Mouse (Mus musculus) neural tube, embryonic 13.5 days (tissue): Measurements from ENCODE around the gene Tmem35b. TPM values are rescaled to one million over a fixed set of nuclear protein-coding genes. Genes with fewer than 3 reads are reported as not detected.
"Not testable (repeated sequence)": the region's sequence is repeated elsewhere in the genome, so short reads cannot be mapped to it uniquely, and the experiment has no call there.

Experiments
- ATAC-seq: fragments of 200-750 bp; cut with Nextera tagmentation; 2 replicates; pipeline ENCODE4 v1.8.0; 2017; ENCODE audit warnings: low read depth, mild to moderate bottlenecking, moderate TSS enrichment, moderate library complexity
- H3K27ac ChIP-seq: fragments of 300-500 bp; sonication (generic); replicated peaks from 2 replicates; pipeline ENCODE4 v1.5.1; 2015; ENCODE audit warnings: moderate library complexity, mild to moderate bottlenecking, inconsistent platforms
- H3K27me3 ChIP-seq: fragments of 300-500 bp; sonication (generic); 2 replicates; pipeline ENCODE4 v1.6.1; 2015; ENCODE audit warnings: mild to moderate bottlenecking, inconsistent platforms
- H3K36me3 ChIP-seq: fragments of 300-500 bp; sonication (generic); 2 replicates; pipeline ENCODE4 v1.6.1; 2015; ENCODE audit warnings: mild to moderate bottlenecking, inconsistent platforms
- H3K4me1 ChIP-seq: fragments of 300-500 bp; sonication (generic); replicated peaks from 2 replicates; pipeline ENCODE4 v1.6.1; 2015; ENCODE audit warnings: inconsistent platforms
- H3K4me2 ChIP-seq: fragments of 300-500 bp; sonication (generic); 2 replicates; pipeline ENCODE4 v1.6.1; 2015; ENCODE audit warnings: inconsistent platforms, mild to moderate bottlenecking, moderate library complexity
- H3K4me3 ChIP-seq: fragments of 300-500 bp; sonication (generic); 2 replicates; pipeline ENCODE4 v1.5.1; 2015; ENCODE audit warnings: mild to moderate bottlenecking, inconsistent platforms
- H3K9ac ChIP-seq: fragments of 300-500 bp; sonication (generic); 2 replicates; pipeline ENCODE4 v1.6.1; 2015; ENCODE audit warnings: moderate library complexity, mild to moderate bottlenecking, inconsistent platforms
- H3K9me3 ChIP-seq: fragments of 300-500 bp; sonication (generic); 2 replicates; pipeline ENCODE4 v1.6.1; 2016; ENCODE audit warnings: inconsistent platforms
- WGBS: fragments of 180-500 bp; shearing (Covaris S2); methylation state at CpG from one replicate; pipeline ENCODE4 v1.1.7; 2015; 5-methylcytosine and 5-hydroxymethylcytosine counted together
- polyA plus RNA-seq: library from polyadenylated mRNA; unstranded; fragments of >200 nt; fragmentation: Nextera tagmentation; extraction: Ambion mirVana; gene quantifications from 2 replicates; pipeline ENCODE4 v1.2.1, GENCODE M21; 2015

Gene Tmem35b
- 18.6 and 18.8 TPM in 2 replicates for polyA plus RNA-seq

DNA sequence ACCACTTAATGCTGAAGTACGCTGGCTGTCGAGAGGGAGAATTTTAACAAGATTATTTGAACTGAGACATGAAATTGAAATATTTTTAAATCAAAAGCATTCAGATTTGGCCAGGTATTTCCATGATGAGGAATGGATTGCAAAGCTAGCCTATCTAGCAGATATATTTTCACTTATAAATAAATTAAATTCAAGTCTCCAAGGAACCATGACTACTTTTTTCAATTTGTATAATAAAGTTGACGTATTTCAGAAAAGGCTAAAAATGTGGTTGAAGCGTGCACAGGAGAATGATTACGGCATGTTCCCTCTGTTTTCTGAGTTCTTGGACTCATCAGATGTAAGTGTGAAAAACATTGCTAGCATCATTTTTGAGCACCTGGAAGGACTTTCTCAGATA lies at the start of gene Tmem35b:
Gene Tmem35b, plus strand, starts transcription at position 301 of the 400 bp plus-strand sequence.
- Histone ChIP-seq H3K9me3 (no peaks in the 10 kb centered on the region), H3K4me1 (peaks cover 17% of the 10 kb centered on the region), H3K9ac (no peak within 1 kb of the TSS), H3K4me2 (no peak within 1 kb of the TSS), H3K27ac (no peak within 1 kb of the TSS), H3K4me3 (no peak within 1 kb of the TSS), H3K27me3 (no peaks in the 10 kb centered on the region), H3K36me3 (peaks cover 10% of the 10 kb centered on the region)
- WGBS: 96% methylated on average over 5 of the region's 5 CpGs
- ATAC-seq: no peak

DNA sequence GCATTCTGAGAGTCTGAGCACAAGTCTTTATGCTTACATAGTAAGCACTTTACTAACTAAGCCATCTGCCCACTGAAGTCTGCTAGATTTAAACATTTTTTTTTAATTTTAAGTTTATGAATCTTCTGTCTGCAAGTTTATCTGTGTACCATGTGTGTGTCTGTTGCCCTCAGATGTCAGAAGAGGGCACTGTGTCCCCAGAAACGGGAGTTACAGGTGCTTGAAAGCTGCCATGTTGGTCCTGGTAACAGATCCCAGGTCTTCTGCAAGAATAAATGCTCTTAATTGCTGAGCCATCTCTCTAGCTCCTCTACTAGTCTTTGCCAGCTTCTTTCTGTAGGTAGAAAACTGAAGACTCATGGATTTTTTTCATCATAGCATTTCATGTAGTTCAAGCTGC lies 48.6 kb upstream of the Tmem35b start:
- H3K4me1 ChIP-seq: peaks cover 22% of the 10 kb centered on the region
- no peaks in the 10 kb centered on the region; the same call in 1 of the 2 replicates for H3K27me3 ChIP-seq
- H3K4me2 ChIP-seq: no peak overlapping the region
- H3K4me3 ChIP-seq: no peak overlapping the region
- WGBS: 69% methylated on average over 1 of the region's 1 CpGs
- no peaks in the 10 kb centered on the region for H3K36me3 ChIP-seq
- no peaks in the 10 kb centered on the region for H3K9me3 ChIP-seq
- no peak overlapping the region for H3K9ac ChIP-seq
- no peak overlapping the region for H3K27ac ChIP-seq
- no peak for ATAC-seq

DNA sequence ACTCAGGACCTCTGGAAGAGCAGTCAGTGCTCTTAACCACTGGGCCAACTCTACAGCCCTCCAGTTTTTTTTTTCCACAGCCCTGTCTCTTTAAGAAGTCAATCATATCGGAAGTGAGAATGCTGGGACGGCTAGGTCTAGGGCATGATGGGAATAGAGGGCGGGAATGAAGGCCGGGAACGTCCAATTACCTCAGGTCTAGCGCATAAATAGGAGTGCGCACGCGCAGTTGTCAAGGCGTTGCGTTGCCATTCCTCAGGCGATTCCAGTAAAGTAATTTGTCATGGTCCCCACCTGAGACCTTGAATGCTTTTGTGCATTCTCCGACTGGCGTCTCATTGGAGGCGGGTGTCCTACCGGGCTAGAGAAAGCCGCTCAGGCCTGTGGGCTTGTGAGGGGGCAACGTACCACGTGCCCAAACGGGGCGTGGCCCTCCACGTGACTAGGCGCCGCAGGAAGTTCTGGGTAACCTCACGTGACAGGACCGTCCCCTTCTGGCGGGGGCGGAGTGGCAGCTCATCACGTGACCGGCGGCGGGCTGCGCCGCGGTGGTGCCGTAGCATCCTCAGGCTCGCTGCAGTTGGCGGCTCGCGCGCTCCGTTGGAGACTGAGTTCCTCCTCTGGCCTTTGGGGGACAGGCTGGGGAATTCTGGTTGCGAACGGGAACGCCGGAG lies 46.5 kb upstream of the Tmem35b start, which contains the start of gene Zmym6:
Gene Zmym6, plus strand, starts transcription at position 509 of the 674 bp plus-strand sequence.
- Histone ChIP-seq H3K4me3 (peak within 1 kb of the TSS; percentile 56), H3K4me1 (peaks cover 22% of the 10 kb centered on the region), H3K9me3 (no peaks in the 10 kb centered on the region), H3K36me3 (no peaks in the 10 kb centered on the region), H3K9ac (peak within 1 kb of the TSS; percentile 70), H3K4me2 (peak within 1 kb of the TSS; percentile 77), H3K27ac (peak within 1 kb of the TSS; percentile 92), H3K27me3 (no peaks in the 10 kb centered on the region; the same call in 1 of the 2 replicates)
- peak; percentile 99 for ATAC-seq
- under 1% methylated on average over 46 of the region's 46 CpGs for WGBS

GRCm38 (mm10) chr4:127080806-127081205 lies 42.7 kb upstream of the Tmem35b start:
- peaks cover 22% of the 10 kb centered on the region for H3K4me1 ChIP-seq
- WGBS: 49% methylated on average over 1 of the region's 1 CpGs
- H3K27ac ChIP-seq: no peak overlapping the region
- no peak overlapping the region for H3K4me2 ChIP-seq
- H3K36me3 ChIP-seq: no peaks in the 10 kb centered on the region
- H3K4me3 ChIP-seq: no peak overlapping the region
- no peaks in the 10 kb centered on the region for H3K27me3 ChIP-seq
- no peak overlapping the region for H3K9ac ChIP-seq
- no peaks in the 10 kb centered on the region for H3K9me3 ChIP-seq
- no peak for ATAC-seq

DNA sequence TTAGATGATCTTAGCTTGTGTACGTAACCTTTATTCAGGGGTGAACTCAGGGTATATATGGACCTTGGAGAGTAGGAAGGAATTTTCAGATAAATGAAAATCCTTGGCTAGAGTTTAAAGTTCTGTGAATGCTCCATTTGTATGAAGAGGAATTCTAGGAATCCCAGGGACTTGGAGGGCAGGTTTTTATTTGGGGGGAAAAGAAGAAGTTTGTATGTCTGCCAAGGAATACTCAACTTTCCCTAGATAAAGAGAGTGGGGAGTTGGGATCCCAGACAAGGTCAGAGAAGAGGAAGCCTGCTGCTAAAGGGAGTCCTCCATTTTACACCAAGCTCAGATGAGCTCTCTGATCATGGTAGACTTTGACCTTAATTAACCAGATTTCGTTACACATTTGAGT lies 40.4 kb upstream of the Tmem35b start:
- Histone ChIP-seq H3K4me3 (no peak overlapping the region), H3K27me3 (no peaks in the 10 kb centered on the region), H3K36me3 (peaks cover 4% of the 10 kb centered on the region; the same call in 1 of the 2 replicates), H3K9ac (no peak overlapping the region), H3K9me3 (no peaks in the 10 kb centered on the region), H3K4me1 (peaks cover 15% of the 10 kb centered on the region), H3K27ac (no peak overlapping the region), H3K4me2 (no peak overlapping the region)
- WGBS: 87% methylated on average over 2 of the region's 2 CpGs
- ATAC-seq: no peak

DNA sequence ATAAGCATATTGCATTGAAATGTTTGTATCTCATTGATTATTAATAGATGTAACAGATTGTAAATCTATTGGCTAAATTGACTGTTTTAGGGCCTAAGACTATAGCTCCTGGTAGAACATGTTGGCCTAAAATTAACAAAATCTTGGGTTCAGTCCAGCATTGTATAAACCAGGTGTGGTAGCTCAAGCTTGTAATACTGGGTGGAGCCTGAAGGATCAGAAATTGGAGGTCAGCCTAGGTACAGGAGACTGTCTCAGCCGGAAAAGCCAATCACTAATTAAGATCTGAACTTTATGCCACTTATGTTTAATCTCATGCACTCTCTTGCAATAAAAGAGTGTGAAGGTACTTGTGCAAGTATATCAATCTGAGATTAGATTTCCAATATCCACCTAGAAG lies 37.7 kb upstream of the Tmem35b start:
- H3K27me3 ChIP-seq: no peaks in the 10 kb centered on the region
- H3K27ac ChIP-seq: no peak overlapping the region
- no peak overlapping the region for H3K9ac ChIP-seq
- no peak overlapping the region for H3K4me3 ChIP-seq
- H3K4me2 ChIP-seq: no peak overlapping the region
- 95% methylated on average over 1 of the region's 1 CpGs for WGBS
- no peak for ATAC-seq
- no peaks in the 10 kb centered on the region for H3K9me3 ChIP-seq
- no peaks in the 10 kb centered on the region for H3K4me1 ChIP-seq
- H3K36me3 ChIP-seq: peaks cover 22% of the 10 kb centered on the region

GRCm38 (mm10) chr4:127091188-127091587 lies 32.3 kb upstream of the Tmem35b start:
- Histone ChIP-seq H3K27ac (no peak overlapping the region), H3K4me1 (no peaks in the 10 kb centered on the region), H3K36me3 (peaks cover 38% of the 10 kb centered on the region), H3K9ac (no peak overlapping the region), H3K27me3 (no peaks in the 10 kb centered on the region), H3K9me3 (no peaks in the 10 kb centered on the region), H3K4me2 (no peak overlapping the region), H3K4me3 (no peak overlapping the region)
- no peak for ATAC-seq
- 94% methylated on average over 1 of the region's 1 CpGs for WGBS

GRCm38 (mm10) chr4:127095090-127095489 lies 28.4 kb upstream of the Tmem35b start:
- peaks cover 16% of the 10 kb centered on the region for H3K36me3 ChIP-seq
- 89% methylated on average over 4 of the region's 4 CpGs for WGBS
- H3K4me1 ChIP-seq: no peaks in the 10 kb centered on the region
- H3K9ac ChIP-seq: no peak overlapping the region
- H3K4me2 ChIP-seq: no peak overlapping the region
- H3K9me3 ChIP-seq: no peaks in the 10 kb centered on the region
- ATAC-seq: no peak
- no peaks in the 10 kb centered on the region for H3K27me3 ChIP-seq
- no peak overlapping the region for H3K4me3 ChIP-seq
- no peak overlapping the region for H3K27ac ChIP-seq

GRCm38 (mm10) chr4:127099552-127099951 lies 23.9 kb upstream of the Tmem35b start:
- H3K4me1 ChIP-seq, H3K27ac ChIP-seq, H3K9ac ChIP-seq, H3K27me3 ChIP-seq, H3K4me3 ChIP-seq, H3K4me2 ChIP-seq, H3K9me3 ChIP-seq, ATAC-seq: not testable (repeated sequence)
- 97% methylated on average over 1 of the region's 2 CpGs for WGBS
- peaks cover 36% of the 10 kb centered on the region for H3K36me3 ChIP-seq

DNA sequence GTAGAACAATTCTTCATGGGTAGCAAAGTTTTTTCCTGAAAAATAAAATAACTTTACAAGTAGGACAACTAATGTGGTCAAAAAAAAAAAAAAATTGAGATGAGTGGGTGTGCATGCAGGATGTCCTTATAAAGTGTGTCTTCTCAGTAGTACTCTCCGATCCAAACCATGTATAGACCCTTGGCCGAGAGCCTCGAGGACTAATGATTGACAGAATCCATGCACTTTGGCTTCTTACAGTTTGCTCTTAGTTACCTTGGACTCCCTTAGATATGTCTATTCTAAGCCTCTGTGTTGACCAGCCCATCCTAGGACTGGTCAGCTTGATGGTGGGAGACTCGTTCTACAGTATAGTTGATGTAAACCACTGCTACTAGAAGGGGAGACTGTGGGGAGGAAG lies 15.9 kb upstream of the Tmem35b start:
- peaks cover 62% of the 10 kb centered on the region for H3K36me3 ChIP-seq
- no peak overlapping the region for H3K4me3 ChIP-seq
- no peak overlapping the region for H3K27ac ChIP-seq
- no peak overlapping the region for H3K4me2 ChIP-seq
- 90% methylated on average over 4 of the region's 4 CpGs for WGBS
- H3K4me1 ChIP-seq: no peaks in the 10 kb centered on the region
- no peaks in the 10 kb centered on the region for H3K27me3 ChIP-seq
- H3K9me3 ChIP-seq: peaks cover 7% of the 10 kb centered on the region; the same call in 1 of the 2 replicates
- ATAC-seq: no peak
- no peak overlapping the region for H3K9ac ChIP-seq

GRCm38 (mm10) chr4:127110570-127110969 lies 12.9 kb upstream of the Tmem35b start:
- 83% methylated on average over 4 of the region's 4 CpGs for WGBS
- Histone ChIP-seq H3K4me3 (no peak overlapping the region), H3K4me1 (no peaks in the 10 kb centered on the region), H3K36me3 (peaks cover 57% of the 10 kb centered on the region), H3K27ac (no peak overlapping the region), H3K9me3 (peaks cover 7% of the 10 kb centered on the region; the same call in 1 of the 2 replicates), H3K4me2 (no peak overlapping the region), H3K9ac (no peak overlapping the region), H3K27me3 (no peaks in the 10 kb centered on the region)
- ATAC-seq: no peak

DNA sequence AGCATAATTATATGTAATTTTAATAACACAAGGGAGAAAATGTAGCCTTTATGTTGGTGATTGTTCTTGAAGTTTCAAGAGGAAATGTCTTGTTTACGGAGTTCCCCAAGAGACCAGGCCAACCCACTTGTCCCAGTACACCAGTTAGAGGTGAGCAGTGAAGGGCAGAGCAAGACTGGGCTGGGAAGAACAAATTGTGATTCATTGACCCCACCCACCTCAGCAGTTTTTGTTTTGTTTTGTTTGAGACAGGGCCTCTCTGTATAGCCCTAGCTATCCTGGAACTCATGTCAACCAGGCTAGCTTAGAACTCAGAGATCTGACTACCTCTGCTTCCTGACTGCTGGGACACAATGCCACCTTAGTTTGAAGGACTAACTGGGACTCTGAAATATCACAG lies 840 bp downstream of the Tmem35b start:
- ATAC-seq: no peak
- 93% methylated on average over 1 of the region's 1 CpGs for WGBS

More for the DNA sequence above, 840 bp downstream of the Tmem35b start:
- H3K36me3 ChIP-seq: peaks cover 17% of the 10 kb centered on the region
- H3K4me2 ChIP-seq: no peak overlapping the region
- no peak overlapping the region for H3K27ac ChIP-seq
- H3K4me1 ChIP-seq: peaks cover 17% of the 10 kb centered on the region
- no peaks in the 10 kb centered on the region for H3K9me3 ChIP-seq
- H3K4me3 ChIP-seq: no peak overlapping the region
- no peak overlapping the region for H3K9ac ChIP-seq
- H3K27me3 ChIP-seq: no peaks in the 10 kb centered on the region
